Mouse (Mus musculus) liver (tissue): ENCODE data around the gene Tead3.
"Not testable (repeated sequence)": the region's sequence is repeated elsewhere in the genome, so short reads cannot be mapped to it uniquely, and the experiment has no call there.

Source experiments
- DNase-seq: peaks from one replicate; pipeline ENCODE4 v3.0.0-alpha.2; 2020; ENCODE audit warnings: mixed read lengths

Tead3 gene

DNA sequence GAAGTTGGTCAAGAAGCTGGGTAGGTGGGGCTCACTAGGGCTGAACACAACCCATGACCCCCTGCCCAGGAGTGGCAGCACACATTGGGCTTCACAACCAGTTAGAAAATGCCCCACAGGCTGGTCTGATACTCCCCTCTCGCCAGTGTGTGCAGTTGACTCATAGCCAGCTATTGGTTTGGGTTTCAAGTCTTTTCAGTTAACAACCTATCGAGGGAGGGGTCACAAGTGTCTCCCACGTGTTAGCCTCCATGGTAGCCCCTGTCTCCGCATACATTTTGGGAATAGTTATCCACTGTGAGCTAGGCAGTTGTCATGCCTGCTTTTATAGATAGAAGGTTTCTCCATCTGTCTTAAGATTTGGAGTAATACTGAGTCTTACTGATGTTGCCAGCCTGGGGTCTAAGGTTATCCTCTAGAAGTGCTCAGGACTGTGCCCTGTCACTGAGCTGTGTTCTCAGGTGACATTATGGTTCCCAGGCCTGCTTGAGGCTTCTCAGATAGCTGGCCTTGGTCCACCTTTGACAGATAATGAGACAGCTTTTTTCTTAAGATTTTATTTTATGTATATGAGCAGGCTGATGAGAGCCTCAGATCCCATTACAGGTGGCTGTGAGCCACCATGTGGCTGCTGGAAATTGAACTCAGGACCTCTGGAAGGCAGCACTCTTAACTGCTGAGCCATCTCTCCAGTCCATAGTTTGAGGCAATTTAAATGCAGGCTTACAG lies 20.9 kb downstream of the Tead3 start:
- no peak for DNase-seq

DNA sequence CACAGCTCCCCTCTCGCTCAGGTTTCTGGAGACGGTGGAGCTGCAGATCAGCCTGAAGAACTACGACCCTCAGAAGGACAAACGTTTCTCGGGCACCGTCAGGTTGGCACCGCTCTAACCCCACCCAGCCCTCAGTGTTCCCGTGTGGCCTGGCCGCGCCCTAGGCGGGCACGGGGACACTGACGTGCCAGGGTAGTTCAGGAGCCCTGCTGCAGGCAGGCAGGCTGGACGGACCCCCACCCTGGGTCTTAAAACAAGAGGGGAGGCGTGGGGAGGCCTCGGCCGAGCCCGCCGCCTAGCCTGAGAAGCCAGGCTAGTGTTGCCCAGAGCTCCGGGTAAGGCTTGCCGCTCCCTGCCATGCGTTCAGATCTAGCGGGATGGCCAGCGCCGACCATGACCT lies 21.7 kb downstream of the Tead3 start:
- DNase-seq, result peak; percentile 48

DNA sequence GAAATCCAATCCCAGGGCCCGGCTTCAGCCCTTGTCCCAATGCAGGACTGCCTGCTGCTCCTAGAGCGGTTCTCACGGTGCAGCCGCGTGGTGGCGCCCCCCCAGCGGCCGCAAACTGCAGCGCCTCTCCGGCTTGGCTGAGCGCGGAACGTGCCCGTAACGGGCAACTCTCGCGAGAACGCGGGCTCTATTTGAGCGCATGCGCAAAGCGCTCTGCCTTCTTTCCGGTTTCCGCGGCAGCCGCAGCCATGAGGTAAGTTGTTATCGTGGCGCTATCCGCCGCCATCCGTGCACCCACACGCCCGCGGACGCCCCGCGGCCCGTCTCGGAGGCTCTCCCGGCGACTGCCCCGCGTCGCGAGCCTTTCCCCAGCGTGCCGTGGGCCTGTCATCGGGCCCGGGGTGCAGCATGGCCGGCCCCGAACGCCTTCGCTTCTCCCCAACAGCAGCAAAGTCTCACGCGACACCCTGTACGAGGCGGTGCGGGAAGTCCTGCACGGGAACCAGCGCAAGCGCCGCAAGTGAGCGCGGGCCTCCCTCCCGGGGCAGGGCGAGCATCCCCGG lies 22.2 kb downstream of the Tead3 start, which contains the start of gene Rpl10a:
Rpl10a (plus strand) TSS at position 106 of the 563 bp plus-strand sequence.
- DNase-seq, result peak; percentile 98

DNA sequence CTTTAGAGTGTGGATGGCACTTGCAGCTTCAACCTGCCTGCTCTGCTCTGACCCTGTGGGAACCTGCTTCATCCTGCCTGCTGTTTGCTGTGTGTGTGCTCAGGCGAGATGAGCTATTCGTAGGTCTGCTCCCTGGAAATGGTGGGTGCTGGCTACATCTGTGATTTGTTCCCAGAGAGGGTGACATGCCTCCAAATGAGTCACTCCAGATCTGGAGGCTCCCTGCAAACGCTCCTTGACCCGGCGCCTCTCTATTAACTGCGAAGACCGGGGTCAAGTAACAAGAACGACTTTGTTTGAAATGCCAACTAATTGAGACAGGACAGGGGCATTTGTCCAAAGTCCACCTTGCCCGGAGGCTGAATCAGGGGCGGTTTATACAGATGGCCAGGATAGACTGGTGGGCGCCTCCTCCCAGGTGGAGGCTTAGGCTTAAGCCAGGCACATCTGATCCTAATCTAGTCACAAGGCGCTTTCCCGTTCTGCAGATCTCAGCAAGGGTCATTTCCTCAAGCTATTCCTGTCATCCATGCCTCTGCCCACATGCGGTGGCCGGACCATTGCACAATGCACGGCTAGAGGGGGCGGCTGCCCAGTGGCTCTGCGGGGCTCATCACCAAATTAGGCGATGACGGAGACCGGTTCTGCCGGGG lies 22.8 kb downstream of the Tead3 start:
- DNase-seq, result no peak

DNA sequence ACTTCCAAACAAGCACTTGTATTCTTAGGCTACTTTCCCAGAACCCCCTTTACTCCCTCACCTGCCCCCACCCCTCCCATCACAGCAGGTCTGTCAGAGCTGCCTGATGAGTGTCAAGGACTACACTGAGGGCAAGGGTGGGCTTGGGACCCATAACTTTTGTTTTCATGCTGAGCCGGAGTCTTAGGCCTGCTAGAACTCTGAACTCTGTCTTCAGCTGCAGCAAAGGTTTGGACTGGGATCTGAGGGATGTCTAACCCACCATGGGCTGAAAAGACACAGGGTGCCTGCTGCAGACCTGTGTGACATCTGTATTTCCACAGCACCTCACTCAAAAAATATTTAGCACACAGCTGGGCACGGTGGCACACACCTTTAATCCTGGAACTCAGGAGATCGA lies 23.7 kb downstream of the Tead3 start:
- DNase-seq, result no peak

DNA sequence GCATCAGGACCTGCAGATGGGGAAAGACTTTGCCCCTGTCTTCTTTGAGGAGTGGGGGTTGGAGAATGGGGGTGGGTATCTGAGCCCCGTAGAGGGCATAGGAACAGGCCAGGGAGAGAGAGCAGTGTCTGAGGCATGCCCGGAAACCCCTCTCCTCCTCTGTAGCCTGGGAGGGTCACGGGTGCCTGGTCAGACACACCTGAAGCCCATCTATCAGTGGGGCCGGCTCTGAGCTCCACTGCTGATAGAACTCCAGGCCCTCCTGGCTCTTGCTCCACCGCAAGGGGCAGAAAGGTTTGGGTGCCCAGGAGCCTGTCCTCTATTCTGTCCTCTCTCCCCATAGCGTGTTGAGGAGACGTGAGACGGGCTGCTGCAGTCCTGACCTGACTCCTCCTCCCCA lies 24.9 kb downstream of the Tead3 start:
- DNase-seq, result no peak

DNA sequence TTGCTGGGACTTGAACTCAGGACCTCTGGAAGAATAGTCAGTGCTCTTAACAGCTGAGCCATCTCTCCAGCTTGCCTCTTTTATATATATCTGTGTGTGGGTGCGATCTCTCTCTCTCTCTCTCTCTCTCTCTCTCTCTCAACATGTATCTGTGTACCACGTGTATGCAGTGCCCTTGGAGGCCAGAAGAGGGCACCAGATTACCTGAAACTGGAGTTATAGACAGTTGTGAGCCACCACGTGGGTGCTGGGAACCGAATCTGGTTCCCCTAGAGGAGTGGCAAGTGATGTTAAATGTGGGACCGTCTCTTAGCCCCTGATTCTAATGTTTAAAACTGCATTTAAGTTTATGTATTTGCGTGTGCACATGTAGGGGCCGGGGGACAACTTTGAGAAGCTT lies 26.2 kb downstream of the Tead3 start:
- not testable (repeated sequence) for DNase-seq

DNA sequence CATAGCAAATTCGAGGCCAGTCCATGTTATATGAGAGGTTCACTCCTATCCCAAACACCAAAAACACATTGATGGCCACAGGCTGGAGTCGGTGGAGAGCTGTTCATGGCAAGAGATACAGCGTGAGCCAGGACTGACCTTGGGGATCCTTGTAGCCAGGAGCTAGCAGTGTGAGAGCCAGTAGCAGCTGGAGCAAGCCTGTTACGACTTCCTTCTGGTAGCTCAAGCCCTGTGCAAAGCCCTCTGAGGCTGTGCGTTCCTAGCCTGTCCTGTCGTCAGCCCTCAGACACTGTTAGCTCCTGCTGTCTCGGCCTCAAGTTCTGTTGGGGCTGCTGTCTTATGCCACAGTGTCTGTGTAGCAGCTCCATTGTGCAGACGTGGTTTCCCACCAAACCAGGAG lies 26.8 kb downstream of the Tead3 start:
- no peak for DNase-seq

DNA sequence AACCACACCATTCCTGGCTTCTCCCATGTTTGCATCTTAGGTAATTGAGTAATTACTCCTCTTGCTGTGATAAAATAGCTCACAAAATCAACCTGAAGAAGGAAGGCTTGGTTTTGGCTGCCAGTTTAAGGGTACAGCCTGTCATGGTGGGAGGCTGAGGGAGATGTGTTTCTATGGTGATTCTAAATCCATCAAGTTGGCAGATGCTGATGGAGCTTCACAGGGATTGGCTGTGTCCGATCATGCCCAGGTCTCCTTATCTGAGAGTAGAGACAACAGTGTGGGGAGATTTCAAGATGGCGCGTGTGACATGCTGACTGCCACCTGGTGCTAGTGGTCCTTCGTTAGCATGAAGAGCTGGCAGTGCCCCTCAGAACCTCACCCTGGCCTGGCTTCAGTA lies 28.9 kb downstream of the Tead3 start:
- DNase-seq, result no peak

DNA sequence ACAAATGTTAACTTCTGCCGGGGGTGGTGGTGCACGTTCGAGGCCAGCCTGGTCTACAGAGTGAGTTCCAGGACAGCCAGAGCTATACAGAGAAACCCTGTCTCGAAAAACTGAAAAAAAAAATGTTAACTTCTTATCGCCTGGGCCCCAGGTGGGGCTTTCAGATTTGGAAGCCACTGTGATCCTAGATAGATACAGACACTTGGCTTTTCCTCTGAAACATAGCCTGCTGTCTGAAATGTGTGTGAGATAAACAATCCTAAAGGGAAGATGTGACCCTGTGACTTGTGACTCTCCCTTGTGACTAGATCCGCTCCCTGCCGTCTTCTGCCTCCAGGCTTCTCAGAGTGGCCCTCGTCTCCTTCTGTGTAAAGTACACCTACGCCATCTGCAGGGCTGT lies 32.9 kb downstream of the Tead3 start:
- DNase-seq, result no peak

DNA sequence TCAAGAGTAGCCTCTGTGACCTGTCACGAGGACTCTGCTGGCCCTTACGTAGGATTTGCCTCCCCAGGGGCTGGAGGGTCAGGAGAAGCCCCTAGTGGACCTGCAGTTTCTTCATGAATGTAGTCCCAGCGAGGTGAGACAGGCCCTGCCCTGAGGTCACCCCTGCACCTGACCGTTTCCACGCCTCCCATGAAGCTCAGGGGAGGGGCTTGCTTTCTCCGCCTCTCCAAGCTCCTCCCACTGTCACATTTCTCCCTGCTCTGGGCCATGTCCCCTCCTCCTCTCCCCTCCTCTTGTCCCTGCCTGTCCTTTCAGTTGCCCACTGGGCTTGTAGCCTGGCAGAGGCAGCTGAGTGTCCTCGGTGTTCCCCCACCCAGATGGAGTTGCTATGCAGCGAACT lies 33.5 kb downstream of the Tead3 start:
- DNase-seq, result peak; percentile 36

DNA sequence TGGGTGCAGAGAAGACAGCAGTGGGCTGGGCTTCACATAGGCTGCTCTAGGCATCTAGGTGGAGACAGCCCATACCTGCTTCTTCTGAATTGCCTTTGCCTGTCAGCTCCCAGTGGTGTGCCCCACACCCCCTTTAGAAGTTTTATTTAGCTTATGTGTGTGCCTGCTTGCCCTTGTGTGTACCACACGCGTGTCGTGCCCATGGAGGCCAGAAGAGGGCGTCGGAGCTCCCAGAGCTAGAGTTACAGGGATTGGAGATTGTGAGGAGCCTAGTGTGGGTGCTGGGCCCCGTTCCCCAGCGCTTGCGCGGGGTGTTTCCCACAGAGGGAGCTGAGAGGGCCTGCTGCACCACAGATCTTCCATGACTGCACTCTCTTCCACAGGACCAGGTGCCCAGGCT lies 34.1 kb downstream of the Tead3 start:
- no peak for DNase-seq

DNA sequence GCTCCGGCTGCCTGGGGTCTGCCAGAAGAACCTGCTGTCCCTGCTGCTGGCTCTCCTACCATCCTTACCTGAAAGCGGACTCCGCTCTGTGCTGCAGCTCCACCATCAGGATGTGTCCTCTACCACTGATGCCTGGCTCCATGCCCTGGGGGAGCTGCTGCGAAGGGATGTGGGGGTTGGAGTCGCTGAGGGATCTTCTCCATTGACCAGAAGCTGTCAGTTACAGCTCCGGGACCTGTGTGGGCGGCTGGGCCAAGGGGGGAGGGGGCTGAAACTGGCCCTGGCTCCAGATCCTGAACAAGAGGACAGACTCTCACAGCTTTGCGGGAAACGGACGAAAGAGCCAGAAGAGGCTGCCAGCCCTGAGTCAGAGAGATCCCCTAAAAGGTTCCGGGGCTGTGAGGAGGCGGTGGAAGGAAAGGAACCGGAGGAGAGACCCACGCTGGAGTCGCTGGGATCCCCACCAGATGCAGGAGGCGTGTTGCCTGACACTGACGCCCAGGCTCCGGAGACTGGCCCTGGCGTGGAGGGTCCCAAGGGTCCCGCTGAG lies 34.9 kb downstream of the Tead3 start:
- DNase-seq, result no peak

DNA sequence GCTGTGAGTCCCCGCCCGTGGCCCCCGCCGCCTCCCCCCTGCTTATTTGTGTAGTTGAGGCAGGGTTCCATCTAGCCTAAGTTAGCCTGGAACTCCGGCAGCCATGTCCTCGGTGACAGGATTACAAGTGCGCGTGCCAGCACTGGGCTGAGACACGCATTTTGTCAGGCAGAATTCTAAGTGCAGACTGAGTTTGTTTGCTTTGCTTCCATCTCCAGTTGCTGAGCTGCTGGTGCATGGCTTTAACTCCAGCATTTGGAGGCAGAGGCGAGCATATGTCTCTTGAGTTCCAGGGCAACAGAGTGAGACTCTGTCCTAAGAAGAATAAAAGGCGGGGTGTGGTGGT lies 36.8 kb downstream of the Tead3 start:
- no peak for DNase-seq

DNA sequence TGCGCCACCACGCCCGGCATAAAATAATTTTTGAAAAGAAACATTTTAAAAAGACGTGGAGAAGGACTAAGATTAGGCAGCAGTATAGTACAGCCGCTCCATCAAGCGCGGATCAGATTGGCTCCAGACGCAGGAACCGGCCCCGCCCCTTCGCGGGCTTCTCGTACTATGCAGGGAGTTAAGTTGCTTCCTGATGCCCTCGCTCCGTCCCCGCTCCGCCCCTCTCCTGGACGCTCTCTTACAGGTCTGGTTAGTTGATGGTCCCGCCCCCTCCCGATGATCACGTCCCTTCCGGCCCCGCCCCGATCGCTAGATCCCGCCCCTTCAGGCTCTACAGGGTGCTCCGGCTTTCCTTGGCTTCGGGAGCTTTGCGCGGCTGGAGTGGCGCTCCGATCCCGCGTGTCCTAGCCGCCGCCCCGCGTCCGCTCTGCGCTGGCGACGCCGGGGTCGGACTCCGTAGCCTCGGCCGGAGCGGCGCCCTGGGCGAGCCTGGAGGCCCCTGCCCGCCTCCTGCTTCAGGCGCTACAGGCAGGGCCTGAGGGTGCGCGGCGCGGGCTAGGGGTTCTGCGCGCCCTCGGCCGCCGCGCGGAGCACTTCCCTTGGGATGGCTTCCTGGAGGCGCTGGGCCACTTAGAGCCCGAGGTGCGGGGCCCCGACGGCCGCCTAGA lies 37.3 kb downstream of the Tead3 start, which contains the start of gene Fance:
Fance (plus strand) TSS at position 308 of the 668 bp plus-strand sequence.
- DNase-seq, result peak; percentile 100

DNA sequence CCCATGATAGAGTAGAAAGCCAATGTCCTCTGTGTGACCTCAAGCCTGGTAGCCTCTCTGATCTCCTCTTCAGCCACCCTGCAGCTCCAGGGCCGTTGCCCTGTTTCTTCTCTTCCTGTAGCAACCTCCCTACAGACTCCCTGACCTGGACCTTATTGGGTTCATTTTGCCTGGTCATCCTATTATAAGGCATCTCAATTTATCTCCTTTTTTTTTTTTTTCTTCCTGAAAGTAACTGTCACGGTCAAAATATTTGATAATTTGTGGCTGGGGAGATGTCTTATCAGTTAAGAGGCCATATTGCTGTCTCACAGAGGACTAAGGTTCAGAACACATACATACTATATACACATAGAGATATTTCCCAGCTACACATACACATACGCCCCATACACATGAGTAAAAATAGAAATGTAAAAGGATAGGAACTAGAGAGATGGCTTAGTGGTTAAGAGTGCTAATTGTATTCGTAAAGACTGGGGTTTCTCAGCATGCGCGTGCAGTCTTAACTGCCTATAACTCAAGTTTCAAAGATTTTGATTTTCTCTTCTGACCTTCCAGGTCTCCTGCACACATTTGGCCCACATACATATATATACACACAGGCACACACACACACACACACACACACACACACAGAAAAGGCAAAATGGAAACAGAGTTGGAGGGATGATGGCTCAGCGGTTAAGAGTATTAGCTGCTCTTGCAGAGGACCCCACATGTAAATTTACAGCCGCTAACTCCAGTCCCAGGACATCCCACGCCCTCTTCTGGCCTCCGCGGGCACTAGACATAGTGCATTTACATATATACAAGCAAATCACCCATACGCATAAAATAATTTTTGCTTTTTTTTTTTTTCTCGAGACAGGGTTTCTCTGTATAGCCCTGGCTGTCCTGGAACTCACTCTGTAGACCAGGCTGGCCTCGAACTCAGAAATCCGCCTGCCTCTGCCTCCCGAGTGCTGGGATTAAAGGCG lies 38.1 kb downstream of the Tead3 start:
- peak; percentile 65 for DNase-seq

DNA sequence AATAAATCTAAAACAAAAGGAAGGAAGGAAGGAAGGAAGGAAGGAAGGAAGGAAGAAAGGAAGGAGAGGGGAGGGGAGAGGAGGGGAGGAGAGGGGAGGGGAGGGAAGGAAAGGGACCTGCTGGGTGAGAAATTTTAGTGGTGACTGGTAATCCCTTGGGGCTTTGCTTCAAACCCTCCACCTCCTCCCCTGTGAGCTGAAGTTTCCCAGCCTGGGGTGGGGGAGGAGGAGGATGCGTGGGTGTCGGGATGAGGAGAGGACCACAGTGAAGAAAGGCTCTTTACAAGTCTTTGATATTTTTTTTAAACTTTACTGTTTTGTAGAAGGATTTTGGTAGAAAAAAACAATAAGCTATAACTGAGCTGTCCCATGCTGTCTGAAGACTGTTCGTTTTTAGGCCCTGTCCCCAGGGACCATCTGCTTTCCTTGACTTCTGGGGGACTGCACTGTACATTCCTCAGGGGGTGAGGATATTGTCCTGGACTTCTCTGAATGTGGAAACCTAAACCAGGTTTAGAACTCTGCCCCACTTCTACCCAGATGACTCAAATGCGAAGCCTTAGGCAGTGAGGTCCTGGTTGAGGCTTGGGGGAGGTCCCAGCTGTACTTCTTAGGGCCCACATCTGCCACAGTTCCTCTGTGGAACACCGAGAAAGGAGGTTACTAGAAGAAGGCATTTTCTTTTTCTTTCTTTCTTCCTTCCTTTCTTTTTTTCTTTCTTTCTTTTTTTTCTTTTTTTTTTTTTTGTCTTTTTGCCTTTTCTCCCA lies 39.1 kb downstream of the Tead3 start:
- DNase-seq, result no peak

DNA sequence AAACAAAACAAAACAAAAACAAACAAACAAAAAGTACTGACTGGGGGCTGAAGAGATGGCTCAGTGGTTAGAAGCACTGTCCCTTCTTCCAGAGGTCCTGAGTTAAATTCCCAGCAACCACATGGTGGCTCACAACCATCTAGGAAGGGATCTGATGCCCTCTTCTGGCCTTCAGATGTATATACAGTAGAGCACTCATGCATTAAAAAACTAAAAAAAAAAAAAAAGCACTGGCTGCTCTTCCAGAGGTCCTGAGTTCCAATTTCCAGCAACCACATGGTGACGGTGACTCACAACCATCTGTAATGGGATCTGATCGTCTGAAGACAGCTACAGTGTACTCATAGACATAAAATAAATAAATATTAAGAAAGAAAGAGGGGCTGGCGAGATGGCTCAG lies 39.8 kb downstream of the Tead3 start:
- DNase-seq, result no peak

DNA sequence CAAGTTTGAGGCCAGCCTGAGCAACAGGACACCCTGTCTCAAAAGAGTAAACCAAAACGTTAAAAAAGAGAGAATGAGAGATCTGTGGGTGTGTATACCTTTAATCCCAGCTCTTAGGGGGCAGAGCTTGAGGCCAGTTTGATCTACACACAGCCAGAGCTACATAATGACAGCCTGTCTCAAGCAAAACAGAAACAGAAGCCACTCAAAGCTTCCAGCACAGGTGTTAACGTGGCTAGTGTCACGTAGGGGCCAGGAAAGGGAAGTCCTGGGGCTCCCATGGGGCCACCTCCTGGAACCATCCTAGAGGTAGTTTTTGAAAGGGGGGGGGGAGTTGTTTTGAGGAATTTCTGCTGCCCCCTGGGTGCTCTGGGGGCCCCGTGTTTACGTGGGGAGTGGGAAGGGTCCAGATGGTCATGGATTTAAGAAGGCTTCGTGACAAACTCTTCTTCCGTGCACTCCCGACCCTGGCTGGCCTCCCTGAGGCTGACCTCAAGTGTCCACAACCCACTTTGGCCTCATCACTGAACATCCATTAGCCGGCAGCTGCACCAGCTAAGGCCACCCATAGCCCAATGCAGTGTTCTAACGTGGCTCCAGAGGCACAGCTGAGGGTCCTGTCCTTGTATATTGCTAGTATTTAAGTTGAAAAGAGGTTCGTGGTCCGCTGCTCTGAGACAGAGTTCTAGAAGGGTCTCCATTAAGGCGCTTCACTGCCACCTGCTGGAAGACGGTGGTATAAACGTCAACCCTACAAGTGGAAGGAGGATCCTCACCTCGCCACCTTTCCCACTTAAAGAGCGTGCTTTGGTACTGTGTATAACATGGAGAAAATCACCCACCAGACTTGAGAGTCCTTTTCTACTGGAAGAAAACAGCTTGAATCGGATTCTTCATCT lies 42.1 kb downstream of the Tead3 start:
- DNase-seq, result peak; percentile 91

DNA sequence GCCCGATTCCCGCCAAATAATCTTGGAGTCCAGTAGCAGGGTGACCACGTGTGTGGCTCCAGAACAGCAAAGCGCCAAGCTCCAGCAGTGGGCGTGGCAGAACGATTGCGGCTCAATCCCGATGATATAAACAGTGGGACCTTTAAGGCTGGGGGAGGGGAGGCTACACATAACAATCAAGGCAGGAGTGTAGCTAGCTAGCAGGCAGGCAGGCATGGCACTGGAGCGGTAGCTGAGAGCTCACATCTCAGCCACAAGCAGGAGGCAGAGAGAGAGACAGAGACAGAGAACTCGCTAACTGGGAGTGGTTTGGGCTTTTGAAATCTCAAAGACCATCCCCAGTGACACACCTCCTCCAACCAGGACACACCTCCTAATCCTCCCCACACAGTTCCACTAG lies 45.4 kb downstream of the Tead3 start:
- DNase-seq, result no peak
